Mouse (Mus musculus): ENCODE results near the gene Ylpm1.

DNA sequence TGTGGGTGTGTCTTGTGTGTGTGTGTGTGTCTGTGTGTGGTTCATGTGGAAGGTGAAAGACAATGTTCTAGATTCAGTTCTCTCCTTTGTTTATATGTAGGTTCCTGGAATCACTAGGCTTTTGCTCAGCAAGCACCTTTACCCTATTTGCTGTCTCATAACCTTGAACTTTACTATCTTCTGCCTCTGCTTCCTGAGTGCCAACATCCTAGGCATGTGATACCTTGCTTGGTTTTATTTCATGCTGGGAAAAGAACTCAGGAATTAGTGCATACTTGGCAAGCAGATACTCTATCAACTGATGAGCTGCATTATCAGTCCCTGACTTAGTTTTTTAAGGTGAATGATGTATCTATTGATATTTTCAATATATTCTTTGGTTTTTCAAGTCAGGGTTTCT is 10.9 kb downstream of the Ylpm1 start:
- TF ChIP-seq CTCF (IDR thresholded peaks at IDR 0.05; ENCODE audit: insufficient read depth, low read depth, low read length): no peak
- TF ChIP-seq POLR2A (IDR thresholded peaks at IDR 0.05; ENCODE audit: insufficient read depth, low read depth, low read length): no peak
